Comparison of ENCODE assay signal across 8 mouse cellular contexts in the genomic region with DNA sequence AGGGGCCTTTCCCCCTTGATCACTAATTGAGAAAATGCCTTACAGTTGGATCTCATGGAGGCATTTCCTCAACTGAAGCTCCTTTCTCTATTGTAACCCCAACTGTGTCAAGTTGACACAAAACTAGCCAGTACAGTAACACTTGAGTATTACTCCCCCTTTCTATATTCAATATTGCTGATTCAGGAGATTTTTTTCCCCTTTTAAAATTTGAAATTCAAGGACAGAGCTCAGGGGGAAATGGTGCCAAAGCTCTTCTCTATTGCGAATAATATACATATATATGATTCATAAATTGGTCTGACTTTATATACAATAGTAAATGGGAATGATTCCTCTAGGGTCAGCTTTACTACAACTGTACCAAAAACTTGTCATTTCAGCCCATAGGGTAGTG. TPM values are rescaled to one million over a fixed set of nuclear protein-coding genes. Genes with fewer than 3 reads are reported as not detected.
A peak's percentile ranks its signal among the peaks of the same experiment; 100 is the strongest.
DNase-seq lines count a peak whose midpoint lies in the region; ATAC-seq and TF ChIP-seq lines count a peak whose summit lies in the region.

No protein-coding gene starts in this region.

- no peaks in the 10 kb centered on the region for H3K27me3 ChIP-seq in heart, embryonic 14.5 days (ENCODE audit: control insufficient read depth, insufficient read depth, low read length)
- no peaks in the 10 kb centered on the region for H3K27me3 ChIP-seq in E14TG2a.4 (ENCODE audit: insufficient read depth, low read length)
- H3K27me3 ChIP-seq in forebrain, embryonic 16.5 days (replicated peaks; ENCODE audit: control insufficient read depth, insufficient read depth, low read length): no peaks in the 10 kb centered on the region
- H3K27me3 ChIP-seq in liver, embryonic 16.5 days (ENCODE audit: control insufficient read depth, insufficient read depth, low read depth, low read length): no peaks in the 10 kb centered on the region

- peaks cover 7 to 27% of the 10 kb centered on the region in 2 experiments for H3K4me1 ChIP-seq in heart, embryonic 14.5 days (ENCODE audit: control insufficient read depth in 2 of 2, insufficient read depth in 2 of 2, low read length in 2 of 2)
- H3K4me1 ChIP-seq in E14TG2a.4 (replicated peaks; ENCODE audit: low read depth, low read length): peaks cover 32% of the 10 kb centered on the region
- peaks cover 29% of the 10 kb centered on the region for H3K4me1 ChIP-seq in forebrain, embryonic 16.5 days (replicated peaks; ENCODE audit: control insufficient read depth, insufficient read depth, low read length)
- no peaks in the 10 kb centered on the region; the same call in 1 of the 2 replicates for H3K4me1 ChIP-seq in liver, embryonic 16.5 days (ENCODE audit: control insufficient read depth, low read depth, low read length)

- WGBS in heart, embryonic 14.5 days: 14% methylated on average over 1 of the region's 1 CpGs
- 7% methylated on average over 1 of the region's 1 CpGs for WGBS in forebrain, embryonic 16.5 days
- WGBS in liver, embryonic 16.5 days (ENCODE audit: insufficient replicate concordance): 5% methylated on average over 1 of the region's 1 CpGs

- no peak for TF ChIP-seq CTCF in E14TG2a.4 (conservative IDR thresholded peaks at IDR 0.05; ENCODE audit: low read length)

- H3K36me3 ChIP-seq in heart, embryonic 14.5 days (ENCODE audit: control insufficient read depth, insufficient read depth, low read length): no peaks in the 10 kb centered on the region
- H3K36me3 ChIP-seq in E14TG2a.4 (ENCODE audit: insufficient read depth, low read length): no peaks in the 10 kb centered on the region
- H3K36me3 ChIP-seq in forebrain, embryonic 16.5 days (ENCODE audit: control insufficient read depth, insufficient read depth): no peaks in the 10 kb centered on the region
- H3K36me3 ChIP-seq in liver, embryonic 16.5 days (ENCODE audit: control insufficient read depth, insufficient read depth): no peaks in the 10 kb centered on the region

- peak overlapping the region; percentile 83 for H3K4me2 ChIP-seq in heart, embryonic 14.5 days (ENCODE audit: low read length)
- H3K4me2 ChIP-seq in forebrain, embryonic 16.5 days (ENCODE audit: low read length): peak overlapping the region; percentile 71
- peak overlapping the region; percentile 77 for H3K4me2 ChIP-seq in liver, embryonic 16.5 days (ENCODE audit: low read depth, low read length)

- DNase-seq in heart, adult 11 months: no peak
- no peak for DNase-seq in cerebellum, postnatal 14 days
- DNase-seq in adrenal gland, adult 18-20 months (ENCODE audit: low spot score in 2 of 2): no peak
- no peak for DNase-seq in thymus, postnatal 25 days

- peak overlapping the region; percentile 83 to 87 for H3K4me3 ChIP-seq in heart, embryonic 14.5 days (ENCODE audit: control insufficient read depth in 1 of 2, insufficient read depth in 1 of 2, low read depth in 1 of 2, low read length in 2 of 2)
- H3K4me3 ChIP-seq in E14TG2a.4 (replicated peaks; ENCODE audit: low read length): peak overlapping the region; percentile 95
- H3K4me3 ChIP-seq in forebrain, embryonic 16.5 days (replicated peaks; ENCODE audit: low read length): peak overlapping the region; percentile 95
- H3K4me3 ChIP-seq in liver, embryonic 16.5 days (ENCODE audit: low read depth, low read length): peak overlapping the region; percentile 80

- H3K27ac ChIP-seq in heart, embryonic 14.5 days (replicated peaks in 1 of 2; ENCODE audit: control insufficient read depth in 1 of 2, insufficient read depth in 1 of 2, low read depth in 2 of 2, low read length in 2 of 2): no peak overlapping the region; a peak in 1 of 4 replicates
- H3K27ac ChIP-seq in forebrain, embryonic 16.5 days (ENCODE audit: low read length): no peak overlapping the region
- no peak overlapping the region for H3K27ac ChIP-seq in liver, embryonic 16.5 days (ENCODE audit: low read length)

- no peaks in the 10 kb centered on the region for H3K9me3 ChIP-seq in heart, embryonic 14.5 days (ENCODE audit: control insufficient read depth, low read length)
- no peaks in the 10 kb centered on the region for H3K9me3 ChIP-seq in E14TG2a.4 (ENCODE audit: low read length)
- no peaks in the 10 kb centered on the region for H3K9me3 ChIP-seq in forebrain, embryonic 16.5 days (ENCODE audit: control insufficient read depth, low read length)
- H3K9me3 ChIP-seq in liver, embryonic 16.5 days (replicated peaks; ENCODE audit: control insufficient read depth, low read length): no peaks in the 10 kb centered on the region

- H3K9ac ChIP-seq in heart, embryonic 14.5 days (ENCODE audit: low read length): peak overlapping the region; percentile 93; the same call in 1 of the 2 replicates
- H3K9ac ChIP-seq in forebrain, embryonic 16.5 days (replicated peaks; ENCODE audit: low read depth, low read length): no peak overlapping the region
- H3K9ac ChIP-seq in liver, embryonic 16.5 days (ENCODE audit: low read depth, low read length): no peak overlapping the region

- no peak for ATAC-seq in heart, embryonic 14.5 days (ENCODE audit: insufficient number of reproducible peaks, insufficient read depth, low FRiP score, low read depth)
- no peak for ATAC-seq in forebrain, embryonic 16.5 days
- ATAC-seq in liver, embryonic 16.5 days (ENCODE audit: low read depth): no peak

RNA-seq across cellular contexts. Expression of a gene that starts 0.3 kb away (rescaled TPM):
- 4.7 and 4.8 TPM in 2 replicates for polyA plus RNA-seq in heart, embryonic 14.5 days (2014; fragmentation: Nextera tagmentation; extraction: Ambion mirVana)
- polyA plus RNA-seq in forebrain, embryonic 16.5 days (2015; fragmentation: Nextera tagmentation; extraction: Ambion mirVana): 14.8 and 15.1 TPM in 2 replicates
- 0.83 and 0.96 TPM in 2 replicates for polyA plus RNA-seq in liver, embryonic 16.5 days (2015; fragmentation: Nextera tagmentation; extraction: Ambion mirVana)
- 1 to 10 TPM; 5.8 to 7.4 TPM for total RNA-seq in adrenal gland, adult 18-20 months (2021)
